Mouse (Mus musculus) cerebellum, postnatal 10 days (tissue): ENCODE data around the gene Irf3.
"Not testable (repeated sequence)": the region's sequence is repeated elsewhere in the genome, so short reads cannot be mapped to it uniquely, and the experiment has no call there.

ENCODE experiments used
- DNase-seq, 2 experiments: peaks; one replicate each; pipeline ENCODE4 v3.0.0; 2021; ENCODE audit warnings: mixed read lengths in 2 of 2

Gene Irf3

DNA sequence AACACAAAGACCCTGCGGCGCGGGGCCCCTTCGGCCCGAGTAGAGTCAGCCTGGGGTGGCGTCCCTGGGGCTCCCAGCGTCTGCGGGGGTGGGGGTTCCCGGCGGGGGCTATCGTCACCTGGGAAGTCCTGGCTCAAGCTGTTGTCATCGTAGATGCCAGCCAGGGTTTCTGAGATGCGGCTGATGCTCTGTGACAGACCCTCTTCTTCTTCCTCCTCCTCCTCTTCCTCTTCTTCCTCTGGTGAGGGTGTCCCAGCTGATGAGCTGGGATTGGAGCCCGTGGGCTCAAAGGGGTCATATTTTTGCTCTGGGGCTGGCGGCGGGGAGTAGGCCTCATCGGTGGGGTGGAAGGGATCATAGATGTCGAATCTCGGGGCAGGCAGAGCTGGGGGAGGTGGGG, 11.0 kb downstream of the Irf3 start:
- DNase-seq, result peak in 1 of 2 experiments; percentile 8

DNA sequence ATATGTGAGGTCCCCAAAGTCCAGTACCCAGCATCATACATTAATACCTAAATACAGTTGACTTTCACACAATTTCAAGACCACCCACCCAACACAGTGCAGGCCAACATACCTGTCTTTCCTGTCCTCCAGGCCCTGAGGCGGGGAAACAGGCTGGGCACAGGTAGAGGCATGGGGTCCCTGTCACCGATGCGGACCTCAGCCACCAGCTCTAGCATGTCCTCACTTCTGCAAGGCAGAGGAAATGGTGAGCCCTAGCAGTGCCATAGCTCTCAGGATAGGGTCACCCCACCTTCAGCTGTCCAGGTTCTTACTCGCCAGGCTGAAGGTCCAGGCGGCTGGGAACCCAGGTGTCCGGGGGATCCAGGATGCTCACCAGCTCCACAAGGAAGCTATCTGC, 14.6 kb downstream of the Irf3 start:
- peak in 1 of 2 experiments; percentile 4 for DNase-seq

DNA sequence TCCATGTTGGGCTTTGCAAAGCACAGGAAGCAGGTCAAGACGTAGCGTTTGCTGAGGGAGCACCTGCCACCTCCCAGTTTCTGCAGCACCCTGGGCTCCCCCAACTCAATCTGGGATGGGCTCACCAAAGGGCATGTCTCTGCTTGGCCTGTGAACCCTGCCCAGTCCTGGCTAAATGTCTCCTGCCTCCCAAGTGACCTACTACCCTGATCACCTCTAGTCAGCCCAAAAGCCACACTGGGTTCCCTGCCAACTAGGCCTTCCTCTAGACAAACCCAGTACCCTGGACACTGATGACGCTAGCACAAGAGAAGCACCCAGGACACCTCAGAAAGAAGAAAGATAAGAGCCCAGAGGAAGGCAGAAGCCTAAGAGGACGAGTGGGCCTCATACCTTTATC, 15.4 kb downstream of the Irf3 start:
- DNase-seq, result peak in 1 of 2 experiments; percentile 7

DNA sequence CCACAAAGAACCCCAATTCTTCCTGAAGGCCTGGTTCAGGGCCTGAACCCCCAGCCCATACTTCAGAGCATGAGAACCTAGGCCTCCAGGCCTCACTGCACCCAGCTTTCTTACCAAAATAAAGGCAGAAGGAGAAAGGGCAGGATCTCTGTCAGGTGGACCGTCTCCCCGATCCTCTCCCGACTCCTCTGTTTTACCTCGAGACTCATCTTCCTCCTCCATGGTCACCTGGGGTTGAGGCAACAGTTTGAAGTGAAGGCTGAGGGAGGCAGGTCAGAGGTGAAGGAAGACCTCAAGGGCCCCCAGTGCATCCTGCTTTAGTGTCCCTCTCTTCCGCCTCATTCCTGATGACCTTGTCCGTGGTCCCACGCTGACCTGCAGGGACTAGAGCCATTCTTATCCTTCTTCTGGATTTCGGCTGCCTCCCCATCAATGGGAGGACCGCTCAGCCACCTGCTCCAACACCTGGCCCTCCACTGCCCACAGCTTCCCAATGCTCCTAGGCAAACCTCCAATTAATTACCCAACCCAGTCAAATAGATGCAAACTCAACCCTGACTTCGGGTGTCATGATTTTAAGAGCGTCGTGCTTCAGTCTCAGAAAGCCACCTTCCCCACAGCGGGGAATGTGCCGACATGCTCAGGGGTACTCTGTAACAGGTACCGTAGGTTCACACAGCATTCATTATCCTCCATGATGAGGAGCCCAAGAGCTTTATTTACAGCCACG, 16.1 kb downstream of the Irf3 start:
- peak in 1 of 2 experiments; percentile 3 for DNase-seq

DNA sequence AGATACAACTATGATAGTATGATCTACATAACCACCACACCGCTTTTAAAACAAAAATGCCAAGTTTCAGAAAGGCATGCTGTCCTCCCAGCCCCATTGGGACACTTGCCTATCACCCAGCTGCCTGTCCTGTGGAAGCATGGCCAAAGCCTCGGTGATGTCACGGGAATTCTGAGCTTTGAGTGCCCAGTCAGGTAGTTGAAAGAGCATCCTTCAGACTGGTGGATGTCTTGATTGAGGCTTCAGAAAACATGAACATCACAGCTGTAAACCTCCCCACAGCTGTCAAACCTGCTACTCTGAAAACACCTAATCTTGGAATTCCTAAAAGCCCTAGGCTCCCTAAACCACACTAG, 16.6 kb downstream of the Irf3 start:
- peak in 1 of 2 experiments; percentile 4 for DNase-seq

DNA sequence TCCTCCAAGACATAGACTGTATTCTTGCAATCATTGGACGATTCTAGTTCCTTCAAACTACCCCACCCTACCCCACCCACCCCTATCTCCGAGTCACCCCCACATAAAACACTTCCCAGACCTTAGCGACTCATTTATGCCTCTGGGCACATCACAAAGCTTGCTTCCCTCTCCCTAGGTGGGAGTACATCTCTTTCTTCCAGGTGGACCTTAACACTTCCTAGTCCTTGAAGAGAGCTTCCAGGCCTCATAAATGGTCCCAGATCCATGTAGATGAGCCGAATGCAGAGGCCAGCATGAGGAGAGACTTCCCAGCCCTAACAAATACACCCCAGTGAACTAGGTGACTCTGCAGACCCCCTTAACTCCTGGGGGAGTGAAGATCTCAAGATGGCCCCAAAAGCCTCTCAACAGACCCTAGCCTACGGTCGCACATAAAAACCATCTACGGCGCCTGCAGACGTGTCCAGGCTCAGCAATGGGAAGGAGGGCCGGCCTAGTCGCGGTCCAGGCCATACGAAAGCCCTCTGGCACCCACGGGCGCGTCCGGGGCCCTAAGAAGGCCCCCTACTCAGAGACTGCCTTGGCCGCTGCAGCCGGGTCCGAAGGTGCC, 18.0 kb downstream of the Irf3 start:
- no peak for DNase-seq

DNA sequence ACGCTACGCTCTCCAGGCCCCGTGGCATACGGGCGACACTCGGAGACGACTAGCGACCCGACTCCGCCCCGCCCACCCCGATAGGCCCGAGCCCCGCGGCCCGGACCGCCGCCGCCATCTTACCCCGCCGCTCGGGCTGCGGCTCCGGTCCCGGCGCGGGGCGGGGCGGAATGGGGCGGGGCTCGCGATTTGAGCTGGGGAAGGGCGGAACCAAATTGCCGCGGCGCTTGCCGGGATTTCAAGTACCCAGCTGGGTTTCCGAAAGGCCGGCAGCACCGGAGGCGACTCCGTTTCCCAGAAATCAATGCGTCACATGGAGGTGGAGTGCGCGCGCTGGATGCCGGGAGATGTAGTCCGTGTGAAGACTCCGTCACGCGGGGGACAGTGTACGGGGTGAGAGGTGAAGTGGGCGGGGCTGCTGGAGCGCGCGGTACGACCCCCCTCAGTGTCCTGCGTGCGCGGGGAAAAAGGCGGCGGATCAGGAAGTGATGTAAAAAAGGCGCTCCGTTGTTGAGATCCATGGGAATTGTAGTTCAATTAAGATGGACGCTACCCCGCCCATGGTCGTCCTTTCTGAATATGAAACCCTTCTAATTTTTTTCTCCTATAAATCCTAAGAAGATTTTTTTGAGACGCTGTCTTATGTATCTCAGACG, 18.6 kb downstream of the Irf3 start, which contains the start of gene Scaf1:
TSS of gene Scaf1 (minus strand) at position 407 of the 656 bp plus-strand sequence.
- peak; percentile 100 for DNase-seq

DNA sequence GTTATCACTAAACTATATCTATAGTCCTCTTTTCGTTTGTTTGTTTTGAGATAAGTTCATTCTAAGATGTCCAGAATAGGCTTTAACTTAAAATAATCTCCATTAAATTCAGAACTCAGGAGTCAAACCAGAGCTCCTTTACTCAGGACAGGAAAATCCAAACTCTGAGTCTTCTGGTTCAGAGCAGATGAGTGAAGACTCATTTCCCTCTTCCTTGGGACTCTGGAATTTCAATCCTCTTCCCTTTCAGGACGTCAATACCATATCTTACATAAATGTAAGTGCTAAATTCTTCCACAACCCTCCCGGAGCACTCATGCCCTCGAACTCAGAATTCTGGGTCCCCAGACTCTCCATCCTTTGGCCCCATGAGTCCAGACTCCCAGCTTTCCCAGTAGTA, 19.3 kb downstream of the Irf3 start:
- no peak for DNase-seq

DNA sequence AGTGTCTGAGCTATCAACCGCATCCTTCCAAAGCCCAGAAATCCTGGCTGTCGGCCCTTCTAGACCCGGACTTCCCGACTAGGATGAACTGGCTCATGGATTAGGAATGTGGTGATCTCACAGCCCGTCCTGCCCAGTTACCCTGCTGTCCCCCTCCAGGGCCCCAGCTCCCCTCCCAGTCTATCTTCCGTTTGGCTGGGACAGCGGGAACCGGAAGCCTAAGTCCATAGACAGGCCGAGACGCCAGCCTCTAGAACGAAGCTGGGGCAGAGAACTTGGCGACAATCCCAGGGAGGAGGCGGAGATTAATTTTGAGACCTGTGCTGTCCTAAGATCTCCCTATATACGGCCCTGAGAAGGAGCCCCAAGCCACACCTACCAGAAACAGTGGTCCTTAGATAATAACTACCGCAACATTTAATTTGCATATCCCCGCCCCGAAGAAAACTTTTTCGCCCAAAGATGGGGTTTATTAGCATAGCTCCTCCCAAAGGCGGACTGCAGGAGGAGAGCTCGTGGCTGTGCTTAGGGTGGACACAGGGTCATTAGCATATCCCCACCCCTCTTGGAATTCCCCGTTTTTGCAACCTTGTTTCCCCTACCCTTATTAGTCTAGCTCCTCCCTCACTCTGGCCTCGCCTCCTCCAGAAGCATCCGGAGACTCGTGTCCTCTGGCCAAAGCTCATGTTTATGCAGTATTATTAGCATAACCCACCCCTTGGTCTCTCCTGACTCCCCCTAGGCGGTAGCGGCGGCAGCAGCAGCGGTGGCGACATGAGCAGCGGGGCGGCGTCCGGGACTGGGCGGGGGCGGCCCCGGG, 20.0 kb downstream of the Irf3 start, which contains the start of gene Rras:
TSS of gene Rras (plus strand) at position 720 of the 820 bp plus-strand sequence.
- DNase-seq, result peak; percentile 85

DNA sequence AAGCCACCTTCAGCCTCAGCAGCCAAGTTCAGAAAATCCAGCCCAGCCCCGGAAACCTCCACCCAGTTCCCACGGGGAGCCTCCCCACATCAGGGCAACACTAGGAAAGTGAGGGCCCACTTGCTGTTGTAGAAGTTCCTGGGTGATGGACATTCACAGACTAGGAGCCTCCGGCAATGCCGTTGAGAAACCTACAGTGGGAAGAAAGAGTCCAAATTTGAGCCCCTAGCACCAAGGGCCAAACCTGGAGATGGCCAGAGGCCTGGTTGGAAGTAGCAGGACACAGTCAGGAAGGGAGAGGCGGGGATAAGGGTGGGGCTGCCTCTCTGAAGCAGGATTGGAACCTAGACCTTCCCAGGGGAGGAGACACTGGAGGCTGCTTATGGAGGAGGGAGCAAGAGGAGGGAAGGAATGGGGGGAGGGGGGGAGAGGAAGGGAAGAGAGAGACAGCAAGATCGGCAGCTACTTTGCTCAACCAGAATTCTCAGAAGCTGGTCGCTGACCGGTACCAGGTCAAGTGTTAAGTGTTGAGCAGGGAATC, 21.7 kb downstream of the Irf3 start:
- DNase-seq, result no peak

DNA sequence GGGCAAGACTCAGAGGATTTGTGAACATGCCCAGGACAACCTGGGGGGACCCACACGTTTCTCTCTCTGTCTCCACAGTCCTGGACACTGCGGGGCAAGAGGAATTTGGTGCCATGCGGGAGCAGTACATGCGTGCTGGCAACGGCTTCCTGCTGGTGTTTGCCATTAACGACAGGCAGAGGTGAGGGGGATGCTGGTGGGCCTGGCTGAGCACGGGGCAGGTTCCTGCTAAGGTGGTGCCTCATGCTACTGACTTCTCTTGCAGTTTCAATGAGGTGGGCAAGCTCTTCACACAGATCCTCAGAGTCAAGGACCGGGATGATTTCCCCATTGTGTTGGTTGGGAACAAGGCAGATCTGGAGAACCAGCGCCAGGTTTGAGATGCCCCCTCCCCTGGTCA, 22.8 kb downstream of the Irf3 start:
- DNase-seq, result no peak

DNA sequence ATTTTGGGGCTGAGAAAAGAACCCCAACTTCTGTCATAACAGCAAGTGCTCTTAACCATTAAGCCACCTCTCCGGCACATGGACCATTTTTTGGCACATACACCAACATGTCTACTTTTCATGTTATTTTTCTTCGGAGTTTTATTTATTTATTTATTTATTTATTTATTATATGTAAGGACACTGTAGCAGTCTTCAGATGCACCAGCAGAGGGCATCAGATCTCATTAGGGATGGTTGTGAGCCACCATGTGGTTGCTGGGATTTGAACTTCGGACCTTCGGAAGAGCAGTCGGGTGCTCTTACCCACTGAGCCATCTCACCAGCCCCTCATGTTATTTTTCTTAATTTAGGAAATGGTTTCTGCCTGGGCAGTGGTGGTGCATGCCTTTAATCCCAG, 26.3 kb downstream of the Irf3 start:
- not testable (repeated sequence) for DNase-seq

DNA sequence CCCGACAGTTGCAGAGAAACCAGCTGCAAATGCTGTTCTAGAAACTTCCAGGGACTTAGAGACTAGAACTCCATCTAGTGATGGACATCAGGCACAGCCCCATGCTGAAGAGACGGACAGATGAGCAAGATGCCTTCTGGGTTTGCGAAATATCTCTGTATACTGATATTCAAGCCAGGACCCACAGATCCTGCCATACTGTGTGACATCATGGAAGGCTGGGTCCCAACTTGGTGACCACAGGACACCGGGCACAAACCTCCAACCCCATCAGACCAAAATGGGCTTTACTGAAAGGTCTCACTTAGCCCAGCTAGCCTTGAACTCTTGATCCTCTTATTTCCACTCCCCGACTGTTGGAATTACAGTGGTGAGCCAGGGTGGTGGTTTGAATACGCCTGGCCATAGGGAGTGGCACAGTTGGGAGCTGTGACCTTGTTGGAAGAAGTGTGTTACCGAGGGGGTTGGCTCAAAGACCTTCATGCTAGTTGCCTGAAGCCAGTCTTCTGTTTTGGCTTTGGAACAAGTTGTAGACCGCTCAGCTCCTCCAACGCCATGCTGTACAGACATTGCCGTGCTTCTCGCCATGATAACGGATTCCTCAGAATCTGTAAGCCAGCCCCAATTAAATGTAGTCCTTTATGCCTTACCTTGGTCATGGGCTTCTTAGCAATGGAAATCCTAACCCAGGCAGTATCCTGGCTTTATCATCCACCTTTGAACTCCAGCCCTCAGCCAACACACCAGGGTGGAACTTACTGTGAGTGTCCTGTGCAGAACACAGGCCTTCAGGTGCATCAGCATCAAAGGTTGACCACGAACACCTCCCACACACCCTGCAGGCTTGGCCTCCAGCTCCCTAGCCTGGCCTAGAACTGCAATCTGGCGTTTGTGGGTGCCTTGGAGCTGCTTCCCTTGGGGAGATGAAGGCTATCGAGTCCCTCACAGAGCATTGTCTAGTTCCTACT, 27.1 kb downstream of the Irf3 start:
- no peak for DNase-seq

DNA sequence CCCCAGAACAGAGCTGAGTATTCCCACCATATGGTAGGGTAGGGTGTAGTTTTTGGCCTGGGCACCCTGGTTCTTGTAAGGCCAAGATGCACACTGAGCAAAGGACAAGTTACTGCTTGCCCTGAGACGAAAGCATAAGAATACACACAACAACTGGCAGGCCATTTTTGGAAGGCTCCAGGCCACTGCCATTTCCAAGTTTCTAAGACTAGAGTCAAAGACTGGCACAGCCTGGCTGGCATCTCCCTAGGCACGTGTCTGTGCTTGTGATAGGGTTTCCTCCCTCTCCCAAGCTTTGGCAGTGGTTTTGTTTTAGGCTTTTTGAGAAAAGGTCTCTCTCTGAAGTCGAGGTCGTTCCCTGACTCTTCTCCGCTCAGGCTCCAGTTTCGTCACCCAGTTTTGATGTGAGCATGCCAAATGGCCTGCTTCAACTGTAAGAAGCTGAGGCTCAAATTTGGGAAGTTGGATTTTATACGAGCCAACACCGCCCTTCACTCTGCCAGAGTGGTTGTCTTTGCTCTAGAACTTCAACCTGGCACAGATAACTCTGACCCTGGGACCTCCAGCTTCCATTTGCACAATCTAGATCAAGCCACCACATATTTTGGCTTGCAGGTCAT, 28.3 kb downstream of the Irf3 start:
- DNase-seq, result no peak

DNA sequence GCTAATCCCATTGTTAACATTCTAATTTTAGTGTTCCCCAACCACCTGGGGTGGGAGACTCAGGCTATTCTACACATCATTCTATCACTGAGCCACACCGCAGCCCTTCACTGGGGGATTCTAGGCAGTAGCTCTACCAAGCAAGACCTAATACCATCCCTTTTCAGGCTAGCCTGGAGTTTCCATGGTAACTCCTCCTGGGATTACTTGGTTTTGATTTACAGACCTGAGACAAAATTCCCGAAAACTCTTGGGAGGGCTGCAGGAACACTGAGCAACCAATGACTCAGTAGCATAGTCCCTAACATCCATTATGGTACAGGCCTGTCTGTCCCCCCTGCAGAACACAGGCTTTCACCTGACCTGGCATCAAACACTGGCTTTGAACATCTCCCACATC, 28.8 kb downstream of the Irf3 start:
- no peak for DNase-seq

DNA sequence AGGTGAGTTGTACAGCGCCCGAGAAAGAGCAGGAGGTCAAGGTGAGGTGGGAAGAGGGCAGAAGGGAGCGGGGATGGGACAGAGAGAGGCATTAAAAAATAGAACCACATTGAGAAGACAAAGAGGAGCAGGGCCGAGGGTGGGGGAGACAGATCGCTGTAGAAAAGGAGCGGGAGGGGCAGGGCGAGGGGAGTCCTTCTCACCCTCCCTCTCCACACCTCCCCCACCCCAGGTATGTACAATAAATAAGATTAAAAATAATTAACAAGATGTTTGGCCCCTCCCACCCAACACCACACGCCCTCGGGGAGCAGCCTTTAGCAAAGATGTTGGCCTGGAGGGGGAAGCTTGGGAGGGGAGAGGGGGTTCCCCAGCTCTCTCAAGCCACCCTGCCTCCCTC, 30.3 kb downstream of the Irf3 start:
- no peak for DNase-seq

DNA sequence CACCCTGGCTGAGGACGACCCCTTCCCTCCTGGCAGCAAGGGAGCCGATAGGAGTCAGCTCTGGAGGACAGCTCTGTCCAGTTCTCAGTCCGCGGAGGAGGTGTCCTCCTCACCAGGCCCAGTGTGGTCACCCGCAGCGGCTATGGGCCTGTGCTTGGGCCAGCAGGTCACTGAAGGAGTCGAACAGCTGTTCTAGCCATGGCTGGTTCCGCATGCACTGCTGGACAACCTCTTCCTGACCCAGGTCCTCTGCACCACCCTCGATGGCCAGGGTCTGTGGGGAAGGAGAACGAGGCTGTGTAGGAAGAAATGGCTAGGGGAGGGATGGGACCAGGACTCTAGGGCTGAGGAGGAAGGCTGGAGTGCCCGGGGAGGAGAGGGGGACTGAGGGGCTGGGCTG, 30.9 kb downstream of the Irf3 start:
- DNase-seq, result no peak

DNA sequence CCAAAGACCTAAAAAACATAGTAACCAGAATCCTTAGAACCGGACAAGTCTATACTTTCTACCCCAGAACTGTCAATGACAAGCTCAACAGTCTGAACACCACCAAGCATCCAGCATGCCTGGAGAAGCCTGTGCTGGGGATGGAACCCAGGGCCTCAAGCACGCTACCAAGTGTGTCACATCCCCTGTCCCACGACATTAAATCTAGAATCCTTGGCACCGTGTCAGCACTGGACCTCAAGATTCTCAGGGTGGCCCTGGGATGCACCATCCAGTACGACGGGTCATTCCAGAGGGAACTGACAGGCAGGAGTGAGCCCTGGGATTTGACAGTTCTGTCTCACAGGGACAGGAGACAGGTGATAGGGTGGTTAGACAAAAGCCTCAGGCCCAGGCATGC, 32.5 kb downstream of the Irf3 start:
- DNase-seq, result no peak

DNA sequence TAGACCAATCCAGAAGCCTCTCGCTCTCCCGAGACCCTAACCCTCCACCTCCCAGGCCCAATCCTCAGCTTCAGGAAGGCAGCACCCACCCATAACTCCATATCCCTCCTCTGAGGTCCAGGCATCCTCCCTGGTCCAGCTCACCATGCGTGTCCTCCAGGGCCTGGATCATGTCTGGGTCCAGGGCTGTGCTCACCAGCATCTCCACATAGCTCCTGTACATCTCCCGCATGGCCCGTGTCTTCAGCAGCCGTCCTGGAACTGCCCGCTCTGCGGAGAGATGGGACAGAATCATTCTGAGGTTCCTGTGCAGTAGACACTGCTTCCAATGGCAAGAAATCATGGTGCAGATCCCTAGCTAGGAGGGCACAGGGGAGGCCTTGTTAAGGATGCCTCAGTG, 33.4 kb downstream of the Irf3 start:
- DNase-seq, result no peak

DNA sequence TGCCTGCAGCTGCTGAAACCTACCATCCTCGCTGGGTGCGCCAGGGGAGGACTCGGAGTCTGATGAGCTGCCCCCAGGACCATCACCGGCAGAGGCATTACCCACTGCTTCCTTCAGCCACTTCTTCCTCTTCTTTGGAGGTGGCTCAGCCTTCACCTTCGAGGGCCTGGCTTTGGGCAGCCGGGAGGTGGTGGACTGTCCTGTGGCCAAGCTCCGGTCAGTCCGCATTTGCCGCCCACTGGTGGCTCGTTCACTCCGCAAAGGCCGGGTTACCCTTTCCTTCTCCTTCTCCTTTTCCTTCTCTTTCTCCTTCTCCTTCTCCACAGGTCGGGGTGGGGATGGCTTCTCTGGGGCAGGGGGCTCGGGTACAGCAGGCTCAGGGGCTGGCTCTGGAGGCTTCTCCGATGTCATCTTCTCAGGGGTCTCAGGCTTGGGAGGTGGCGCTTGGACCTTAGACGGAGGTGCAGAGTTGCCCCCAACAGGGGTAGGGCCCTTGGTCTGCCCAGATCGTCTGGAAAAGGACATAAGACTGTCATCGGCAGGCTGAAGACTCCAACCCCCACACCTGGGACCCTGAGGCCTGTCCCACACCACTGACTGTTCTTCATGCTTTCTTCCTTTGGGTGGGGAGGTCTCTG, 36.4 kb downstream of the Irf3 start:
- no peak for DNase-seq

DNA sequence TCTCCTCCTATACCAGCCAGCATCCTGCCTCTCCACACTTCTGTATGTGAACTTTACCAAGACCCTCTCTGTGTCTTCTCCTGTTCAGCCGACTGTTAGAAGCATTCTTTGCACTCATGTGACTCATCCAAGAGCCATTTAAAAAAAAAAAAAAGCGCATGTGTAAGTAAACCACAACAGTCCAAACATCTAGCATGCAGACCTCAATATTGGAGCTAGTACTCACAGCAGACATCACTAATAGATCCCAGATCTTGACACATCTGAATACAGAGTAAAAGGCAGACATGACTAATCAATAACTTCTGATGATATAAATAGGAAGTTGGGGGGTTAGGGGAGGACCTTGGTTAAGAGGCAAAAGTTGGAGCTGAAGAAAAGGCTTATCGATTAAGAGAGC, 38.2 kb downstream of the Irf3 start:
- no peak for DNase-seq
